Mouse (Mus musculus): ENCODE data around the gene Hlcs.

Gene Hlcs

GRCm38 (mm10) chr16:94157819-94158218 is 155.6 kb downstream of the Hlcs start:
- no peak for DNase-seq

- DNase-seq: no peak
Measured at GRCm38 (mm10) chr16:94155041-94155653, 158.2 kb downstream of the Hlcs start.

- peak; percentile 39 for DNase-seq
Measured at GRCm38 (mm10) chr16:94150125-94151103, 163.0 kb downstream of the Hlcs start.

- DNase-seq: peak; percentile 11
Measured at GRCm38 (mm10) chr16:94148139-94148538, 165.2 kb downstream of the Hlcs start.

- peak; percentile 4 for DNase-seq
Measured at GRCm38 (mm10) chr16:94143325-94143724, 170.0 kb downstream of the Hlcs start.

- DNase-seq: no peak
Measured at GRCm38 (mm10) chr16:94140746-94141145, 172.6 kb downstream of the Hlcs start.

- DNase-seq: no peak
Measured at GRCm38 (mm10) chr16:94134218-94134617, 179.2 kb downstream of the Hlcs start.

GRCm38 (mm10) chr16:94128236-94128835 is 185.0 kb downstream of the Hlcs start:
- no peak for DNase-seq

- no peak for DNase-seq
Measured at GRCm38 (mm10) chr16:94126200-94126599, 187.2 kb downstream of the Hlcs start.

- no peak for DNase-seq
Measured at GRCm38 (mm10) chr16:94125172-94125981, 188.0 kb downstream of the Hlcs start.

- DNase-seq: peak; percentile 30
Measured at GRCm38 (mm10) chr16:94123247-94123646, 190.1 kb downstream of the Hlcs start.

GRCm38 (mm10) chr16:94122347-94122746 is 191.0 kb downstream of the Hlcs start:
- no peak for DNase-seq

GRCm38 (mm10) chr16:94118394-94118793 is 195.0 kb downstream of the Hlcs start:
- no peak for DNase-seq

- DNase-seq: no peak
Measured at GRCm38 (mm10) chr16:94117333-94117732, 196.0 kb downstream of the Hlcs start.

GRCm38 (mm10) chr16:94114693-94115092 is 198.7 kb downstream of the Hlcs start:
- peak; percentile 9 for DNase-seq

- no peak for DNase-seq
Measured at GRCm38 (mm10) chr16:94113160-94113559, 200.2 kb downstream of the Hlcs start.

- no peak for DNase-seq
Measured at GRCm38 (mm10) chr16:94097724-94098455, 215.5 kb downstream of the Hlcs start.

GRCm38 (mm10) chr16:94096479-94096878 is 216.9 kb downstream of the Hlcs start:
- DNase-seq: no peak

GRCm38 (mm10) chr16:94095109-94095822 is 218.1 kb downstream of the Hlcs start:
- no peak for DNase-seq

- DNase-seq: no peak
Measured at GRCm38 (mm10) chr16:94094251-94095108, 218.9 kb downstream of the Hlcs start.
